Mouse (Mus musculus) left cerebral cortex, postnatal 36 days (tissue): ENCODE data around the gene Gm13285. TPM values are rescaled to one million over a fixed set of nuclear protein-coding genes. Genes with fewer than 3 reads are reported as not detected.

Source experiments
- total RNA-seq, 2 experiments: library from RNA; stranded (reverse); gene quantifications; 2 replicates each; pipeline ENCODE4 v1.2.3; 2021

Gm13285 gene
- total RNA-seq, 2 experiments from 2014 or later = not detected

Other genes starting within 250 kb of the Gm13285 start
- not detected for gene Ifna15, start 241.4 kb upstream of the Gm13285 start, total RNA-seq
- gene Ifna14, start 227.9 kb upstream of the Gm13285 start, total RNA-seq = not detected
- gene Ifna9, start 207.3 kb upstream of the Gm13285 start, total RNA-seq = not detected
- not detected for gene Ifna12, start 196.3 kb upstream of the Gm13285 start, total RNA-seq
- gene C87499, start 165.3 kb upstream of the Gm13285 start, total RNA-seq = not detected
- not detected for gene Ifna13, start 155.2 kb upstream of the Gm13285 start, total RNA-seq
- not detected for gene Ifna16, start 122.7 kb upstream of the Gm13285 start, total RNA-seq
- gene Ifna2, start 115.8 kb upstream of the Gm13285 start, total RNA-seq = not detected
- not detected for gene Ifnab, start 108.3 kb upstream of the Gm13285 start, total RNA-seq
- gene Gm26566, start 77.9 kb upstream of the Gm13285 start, total RNA-seq = 1 to 10 TPM in 1 of 2 experiments, under 1 TPM in 1; 0.66 to 1.5 TPM
- gene Klhl9, start 77.2 kb upstream of the Gm13285 start, total RNA-seq = 100 to 1,000 TPM in 1 of 2 experiments, 10 to 100 TPM in 1; 92.7 to 101 TPM
- gene Gm13271, start 44.8 kb upstream of the Gm13285 start, total RNA-seq = not detected
- gene Gm13283, start 39.5 kb upstream of the Gm13285 start, total RNA-seq = not detected
- gene Gm13290, start 25.8 kb upstream of the Gm13285 start, total RNA-seq = not detected
- gene Gm13289, start 22.7 kb upstream of the Gm13285 start, total RNA-seq = not detected
- not detected for gene Gm13272, start 19.8 kb upstream of the Gm13285 start, total RNA-seq
- not detected for gene Ifnz, start 17.5 kb upstream of the Gm13285 start, total RNA-seq
- gene Gm13276, start 14.0 kb upstream of the Gm13285 start, total RNA-seq = not detected
- gene Gm13277, start 11.0 kb upstream of the Gm13285 start, total RNA-seq = not detected
- not detected for gene Gm13278, start 8.1 kb upstream of the Gm13285 start, total RNA-seq
- not detected for gene Gm13275, start 5.2 kb upstream of the Gm13285 start, total RNA-seq
- gene Gm13279, start 2.3 kb upstream of the Gm13285 start, total RNA-seq = not detected
- not detected for gene Gm13287, start 3.6 kb downstream of the Gm13285 start, total RNA-seq
- not detected for gene Gm13288, start 5.9 kb downstream of the Gm13285 start, total RNA-seq
- not detected for gene Ifna7, start 16.6 kb downstream of the Gm13285 start, total RNA-seq
- gene Ifna11, start 20.3 kb downstream of the Gm13285 start, total RNA-seq = not detected
- gene Ifna6, start 27.8 kb downstream of the Gm13285 start, total RNA-seq = not detected
- gene Ifna5, start 35.9 kb downstream of the Gm13285 start, total RNA-seq = not detected
- not detected for gene Ifna4, start 42.2 kb downstream of the Gm13285 start, total RNA-seq
- gene Ifna1, start 50.4 kb downstream of the Gm13285 start, total RNA-seq = not detected
- gene Ifne, start 80.5 kb downstream of the Gm13285 start, total RNA-seq = not detected